15 mouse cellular contexts compared by ENCODE assay signal in the genomic region with DNA sequence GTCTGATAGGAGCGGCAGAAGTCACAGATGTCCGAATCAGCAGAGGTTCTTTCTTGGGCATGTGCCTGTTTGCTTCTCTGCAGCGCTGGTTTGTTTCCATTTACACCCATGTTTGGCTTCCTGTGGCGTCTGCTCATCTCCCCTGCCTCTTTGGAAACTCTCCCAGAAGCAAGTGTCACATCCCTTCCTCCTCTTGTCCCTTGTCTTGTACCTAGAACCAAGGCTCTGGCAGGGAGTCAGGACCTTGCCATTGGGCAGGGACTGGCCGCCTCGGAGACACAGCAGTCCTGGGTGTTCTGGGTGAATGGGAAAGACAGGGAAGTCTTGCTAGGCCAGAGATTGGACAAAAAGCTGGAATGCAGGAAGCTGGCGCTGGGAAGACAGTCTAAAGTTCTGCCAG.
DNase-seq lines count a peak whose midpoint lies in the region; TF ChIP-seq lines count a peak whose summit lies in the region.
"Had no signal": no experiment of that assay in that cellular context is flagged by ENCODE, and none has a peak within 500 bp of the region (broad histone marks: within the 10 kb centered on the region; RNA-seq: fewer than 3 reads in every experiment).

No protein-coding gene starts in this region.

- DNase-seq in layer of hippocampus, adult 2 months (ENCODE audit: low spot score in 2 of 2): no peak
- DNase-seq in layer of hippocampus, adult 18-20 months (ENCODE audit: low spot score in 2 of 2): no peak
- DNase-seq in cerebellum, adult 9-10 months: peak; percentile 40
- DNase-seq in cerebellum, postnatal 10 days: peak; percentile 72 to 79
- peak; percentile 17 to 57 for DNase-seq in lung, postnatal 4 days
- DNase-seq in kidney, postnatal 10 days: no peak
- DNase-seq in heart, adult 18-20 months: no peak
- DNase-seq: adrenal gland, postnatal 36 days; gastrocnemius, postnatal 25 days; heart, postnatal 36 days had no signal

- H3K4me3 ChIP-seq in layer of hippocampus, adult 2 months: no peak overlapping the region
- H3K4me3 ChIP-seq: embryonic facial prominence, embryonic 13.5 days; heart, embryonic 10.5 days; intestine, embryonic 15.5 days; kidney, embryonic 15.5 days; liver, embryonic 12.5 days had no signal

- no peak for TF ChIP-seq CTCF in layer of hippocampus, adult 2 months (conservative IDR thresholded peaks at IDR 0.05)

- peak overlapping the region; percentile 10; the same call in 1 of the 2 replicates for H3K27ac ChIP-seq in layer of hippocampus, adult 2 months
- H3K27ac ChIP-seq: embryonic facial prominence, embryonic 13.5 days; heart, embryonic 10.5 days; intestine, embryonic 15.5 days; kidney, embryonic 15.5 days; liver, embryonic 12.5 days had no signal

Comparison
In these comparisons a context has a peak if more than half of its experiments do, and no peak if none do; other contexts are left out.
1. DNase-seq: peak in cerebellum, adult 9-10 months (single experiment), cerebellum, postnatal 10 days (2 of 2) and lung, postnatal 4 days (2 of 2); none in layer of hippocampus, adult 2 months (0 of 2), layer of hippocampus, adult 18-20 months (0 of 2), kidney, postnatal 10 days (single experiment) and heart, adult 18-20 months (0 of 2).